Mouse (Mus musculus) ES-Bruce4 (cell line): ENCODE measurements around the gene Pnpla5. TPM values are rescaled to one million over a fixed set of nuclear protein-coding genes. Genes with fewer than 3 reads are reported as not detected.
"Not testable (repeated sequence)": the region's sequence is repeated elsewhere in the genome, so short reads cannot be mapped to it uniquely, and the experiment has no call there.

Source experiments
- H3K27ac ChIP-seq: 2 replicates; pipeline ENCODE4 v1.5.1; 2012; ENCODE audit warnings: low read length, inconsistent platforms; ENCODE audit not compliant: insufficient read depth
- H3K27me3 ChIP-seq: 2 replicates; pipeline ENCODE4 v1.6.1; 2012; ENCODE audit warnings: mild to moderate bottlenecking, low read length, inconsistent platforms; ENCODE audit not compliant: control insufficient read depth, poor library complexity, insufficient read depth, severe bottlenecking
- H3K36me3 ChIP-seq: 2 replicates; pipeline ENCODE4 v1.6.1; 2012; ENCODE audit warnings: inconsistent platforms, mild to moderate bottlenecking, low read length, moderate library complexity; ENCODE audit not compliant: control insufficient read depth, poor library complexity, insufficient read depth, severe bottlenecking
- H3K4me1 ChIP-seq: one replicate; pipeline ENCODE4 v1.8.1; 2011; ENCODE audit warnings: low read length; ENCODE audit not compliant: control insufficient read depth, insufficient read depth
- H3K4me3 ChIP-seq: 2 replicates; pipeline ENCODE4 v1.5.1; 2011; ENCODE audit warnings: low read depth, mild to moderate bottlenecking, low read length
- H3K9ac ChIP-seq: 2 replicates; pipeline ENCODE4 v1.6.1; 2012; ENCODE audit warnings: low read depth, mild to moderate bottlenecking, inconsistent platforms; ENCODE audit not compliant: poor library complexity, severe bottlenecking
- H3K9me3 ChIP-seq: replicated peaks from 2 replicates; pipeline ENCODE4 v1.6.1; 2012; ENCODE audit warnings: mild to moderate bottlenecking, low read length, inconsistent platforms; ENCODE audit not compliant: control insufficient read depth, poor library complexity, insufficient read depth, severe bottlenecking
- CTCF ChIP-seq: IDR thresholded peaks from one replicate; pipeline ENCODE4 v1.8.1; 2011; ENCODE audit warnings: low read depth, low read length
- EP300 ChIP-seq: IDR thresholded peaks from 2 replicates; pipeline ENCODE4 v1.6.1; 2011; ENCODE audit warnings: low read depth, low read length; ENCODE audit not compliant: insufficient read depth
- POLR2A ChIP-seq: IDR thresholded peaks from one replicate; pipeline ENCODE4 v1.8.1; 2011; ENCODE audit warnings: low read length; ENCODE audit not compliant: insufficient read depth
- polyA plus RNA-seq: library from polyadenylated mRNA; stranded (reverse); fragments of >200 nt; gene quantifications from 2 replicates; pipeline ENCODE4 v1.2.4, GENCODE M21; 2011; ENCODE audit warnings: low read depth; ENCODE audit not compliant: missing spikeins, insufficient read depth, insufficient read length

Pnpla5 gene
- polyA plus RNA-seq, 1 experiment, result not detected

DNA sequence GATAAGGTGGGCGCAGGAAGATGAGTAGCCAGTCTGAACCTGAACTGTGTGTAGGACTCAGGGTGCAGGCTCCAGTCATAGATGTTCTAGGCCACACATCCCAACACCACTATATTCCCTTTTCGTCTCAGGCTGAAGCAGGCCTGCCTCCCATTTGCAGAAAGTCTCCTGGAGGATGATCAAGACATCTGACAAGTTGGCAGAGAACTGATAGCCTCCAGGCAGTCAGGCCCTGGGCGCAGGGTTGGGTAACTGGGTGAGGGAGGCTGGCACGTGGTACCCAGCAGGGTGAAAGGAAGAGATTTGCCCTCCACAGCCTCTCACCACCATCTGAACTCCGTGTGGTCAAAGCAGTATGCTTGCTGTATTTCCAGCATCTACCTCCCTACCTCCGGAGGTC lies 38.9 kb upstream of the Pnpla5 start:
- Histone ChIP-seq H3K27me3 (no peaks in the 10 kb centered on the region), H3K9ac (no peak overlapping the region), H3K27ac (no peak overlapping the region), H3K4me3 (no peak overlapping the region), H3K9me3 (no peaks in the 10 kb centered on the region), H3K36me3 (no peaks in the 10 kb centered on the region), H3K4me1 (no peaks in the 10 kb centered on the region)
- TF ChIP-seq POLR2A (no peak), CTCF (no peak), EP300 (no peak)

DNA sequence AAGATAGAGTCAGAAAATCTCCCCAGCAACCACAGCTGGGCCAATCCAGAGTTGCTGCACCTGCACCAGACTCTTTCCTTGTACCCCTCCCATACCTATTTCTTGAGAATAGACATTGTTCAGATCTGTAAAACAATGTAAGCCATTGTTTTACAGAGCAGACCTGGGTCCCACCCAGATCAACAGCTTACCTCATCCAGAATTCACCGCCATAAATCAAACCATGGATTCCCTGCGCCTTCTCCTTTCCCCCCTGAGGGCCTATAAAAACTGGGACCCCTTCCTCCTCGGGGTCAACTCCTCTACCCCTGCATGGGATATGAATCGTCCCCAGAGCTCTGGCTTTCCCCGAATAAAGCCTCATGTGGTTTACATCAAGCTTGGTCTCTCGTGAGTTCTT lies 34.6 kb upstream of the Pnpla5 start:
- H3K36me3 ChIP-seq, H3K27me3 ChIP-seq, H3K4me3 ChIP-seq, H3K4me1 ChIP-seq, H3K27ac ChIP-seq, H3K9me3 ChIP-seq, H3K9ac ChIP-seq: not testable (repeated sequence)

DNA sequence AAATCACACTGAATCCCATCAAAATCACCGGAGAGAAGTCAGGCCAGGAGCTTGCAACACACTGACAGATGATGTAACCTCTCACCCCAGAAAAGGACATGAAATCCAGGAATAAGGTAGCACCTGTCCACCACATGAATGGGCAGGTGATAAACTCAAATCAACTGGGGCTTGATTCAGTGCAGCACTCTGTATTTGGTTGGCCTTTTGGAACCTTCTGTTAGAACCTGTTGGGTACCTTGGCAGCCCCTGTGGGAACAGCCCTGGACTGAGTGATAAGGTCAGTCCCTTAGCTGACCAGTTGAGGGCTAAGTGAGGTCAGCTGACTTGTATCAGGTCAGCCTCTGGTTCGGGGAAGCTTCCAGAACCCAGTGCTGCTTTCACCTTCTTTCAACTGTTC lies 33.2 kb upstream of the Pnpla5 start:
- no peak overlapping the region for H3K4me3 ChIP-seq
- no peaks in the 10 kb centered on the region for H3K27me3 ChIP-seq

DNA sequence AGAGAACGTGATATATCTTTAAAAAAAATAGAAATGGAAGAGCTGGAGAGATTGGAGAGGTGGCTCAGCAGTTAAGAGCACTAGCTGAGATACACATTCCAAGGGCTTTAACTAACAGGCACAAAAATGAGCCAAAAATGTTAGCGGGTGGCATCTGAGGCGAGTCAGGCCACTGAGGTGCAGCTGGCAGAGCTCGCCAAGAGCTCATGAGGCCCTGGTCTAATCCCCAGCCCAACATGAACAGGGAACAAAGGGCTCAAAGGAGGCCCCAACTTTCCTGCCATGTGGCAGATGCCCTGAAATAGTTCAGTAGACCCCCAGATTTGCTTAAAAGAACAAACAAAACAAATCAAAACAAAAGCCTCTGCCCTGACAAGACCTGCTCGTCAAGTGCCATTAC lies 18.0 kb upstream of the Pnpla5 start:
- Histone ChIP-seq H3K4me3 (no peak overlapping the region), H3K27ac (no peak overlapping the region), H3K9ac (no peak overlapping the region), H3K4me1 (peaks cover 4% of the 10 kb centered on the region), H3K9me3 (no peaks in the 10 kb centered on the region), H3K27me3 (no peaks in the 10 kb centered on the region), H3K36me3 (no peaks in the 10 kb centered on the region)
- no peak for TF ChIP-seq CTCF
- TF ChIP-seq POLR2A, result no peak
- no peak for TF ChIP-seq EP300

More for the DNA sequence above, 33.2 kb upstream of the Pnpla5 start:
- H3K4me1 ChIP-seq, result no peaks in the 10 kb centered on the region
- TF ChIP-seq POLR2A, result no peak
- TF ChIP-seq EP300, result no peak
- TF ChIP-seq CTCF, result no peak
- no peaks in the 10 kb centered on the region for H3K36me3 ChIP-seq
- H3K9ac ChIP-seq, result no peak overlapping the region
- no peaks in the 10 kb centered on the region; the same call in 1 of the 2 replicates for H3K9me3 ChIP-seq
- H3K27ac ChIP-seq, result no peak overlapping the region

DNA sequence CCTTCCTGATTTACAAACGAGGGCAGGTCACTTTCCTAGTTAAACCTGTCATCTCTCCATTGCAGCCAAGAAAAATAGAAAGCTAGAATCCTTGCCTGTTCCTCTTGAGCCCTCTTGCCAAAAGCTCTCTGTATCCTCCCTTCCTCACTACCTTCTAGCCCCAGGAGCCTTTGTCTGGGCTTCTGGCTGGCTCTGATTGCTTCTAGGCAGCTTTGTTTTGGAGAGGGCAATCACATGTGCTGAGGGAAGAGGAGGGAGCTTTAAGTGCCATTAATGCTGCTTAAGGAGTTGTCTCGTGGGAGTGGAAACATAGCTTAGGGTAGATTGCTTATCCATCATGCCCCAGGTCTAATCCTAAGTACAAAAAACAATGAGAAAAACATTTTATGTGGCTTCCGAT lies 17.1 kb upstream of the Pnpla5 start:
- Histone ChIP-seq H3K36me3 (no peaks in the 10 kb centered on the region), H3K9ac (no peak overlapping the region), H3K4me1 (peaks cover 4% of the 10 kb centered on the region), H3K4me3 (no peak overlapping the region), H3K27me3 (no peaks in the 10 kb centered on the region), H3K27ac (no peak overlapping the region), H3K9me3 (no peaks in the 10 kb centered on the region)
- TF ChIP-seq CTCF (no peak), EP300 (no peak), POLR2A (no peak)

DNA sequence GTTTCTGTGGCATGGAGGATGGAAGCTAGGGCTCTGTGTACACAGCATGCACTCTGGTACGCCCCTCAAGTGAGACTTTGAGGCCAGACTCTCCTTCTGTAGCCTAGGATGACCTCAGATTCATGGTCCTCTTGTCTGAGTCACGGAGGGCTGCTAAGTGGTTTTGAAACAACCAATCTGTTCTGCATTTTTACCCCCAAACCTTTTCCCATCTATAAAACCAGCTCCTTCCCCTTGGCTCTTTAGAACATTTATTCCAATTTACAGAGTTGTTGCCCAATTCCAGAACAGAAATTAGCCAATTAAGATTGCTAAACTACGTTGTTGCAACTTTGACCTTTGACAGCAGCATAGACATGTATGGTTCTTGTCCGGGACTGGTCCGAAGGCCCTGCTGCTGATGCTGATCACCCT lies 16.6 kb upstream of the Pnpla5 start:
- H3K4me3 ChIP-seq, result no peak overlapping the region
- H3K9ac ChIP-seq, result no peak overlapping the region
- H3K27ac ChIP-seq, result no peak overlapping the region
- H3K4me1 ChIP-seq, result peaks cover 4% of the 10 kb centered on the region
- no peaks in the 10 kb centered on the region for H3K36me3 ChIP-seq
- TF ChIP-seq EP300, result no peak
- TF ChIP-seq POLR2A, result no peak
- no peak for TF ChIP-seq CTCF
- H3K27me3 ChIP-seq, result no peaks in the 10 kb centered on the region
- no peaks in the 10 kb centered on the region for H3K9me3 ChIP-seq
